9 mouse cellular contexts compared by ENCODE assay signal in the genomic region with DNA sequence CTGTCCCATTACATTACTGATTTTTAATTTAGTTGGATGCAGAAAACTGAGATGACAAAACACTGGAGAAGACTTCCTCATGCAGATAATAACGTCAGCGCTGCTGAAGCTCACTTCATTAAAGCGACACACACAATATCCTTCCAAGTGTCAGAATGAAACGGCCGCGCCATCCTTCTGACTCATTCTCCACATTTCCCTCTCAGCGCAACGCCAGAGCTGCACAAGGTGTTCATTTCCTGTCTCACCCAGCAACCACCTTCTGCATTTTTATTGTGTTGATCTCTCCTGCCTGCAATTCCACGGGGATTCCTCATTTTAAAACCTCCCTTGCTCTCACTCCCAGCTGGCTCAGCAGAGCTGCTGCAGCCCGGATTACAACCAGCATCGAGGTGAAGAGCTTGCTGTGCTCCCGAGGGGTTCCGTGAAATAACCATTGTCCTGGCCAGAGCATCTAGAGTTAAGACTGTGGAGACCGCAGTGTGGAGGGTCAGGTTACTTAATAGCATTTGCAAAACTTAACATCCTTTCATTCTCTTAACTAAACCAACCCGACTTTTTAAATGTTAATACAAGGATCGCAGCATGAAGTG.
DNase-seq lines count a peak whose midpoint lies in the region; ATAC-seq lines count a peak whose summit lies in the region.
"Had no signal": no experiment of that assay in that cellular context is flagged by ENCODE, and none has a peak within 500 bp of the region (broad histone marks: within the 10 kb centered on the region; RNA-seq: fewer than 3 reads in every experiment).

No protein-coding gene starts in this region.

- no peak overlapping the region for H3K27ac ChIP-seq in forebrain, embryonic 15.5 days (replicated peaks)
- H3K27ac ChIP-seq in neural tube, embryonic 14.5 days (ENCODE audit: low read depth, low read length) = no peak overlapping the region; the same call in 1 of the 2 replicates
- H3K27ac ChIP-seq: liver, embryonic 13.5 days had no signal

- peak overlapping the region; percentile 31 for H3K4me2 ChIP-seq in forebrain, embryonic 15.5 days (replicated peaks)
- peak overlapping the region; percentile 33; the same call in 1 of the 2 replicates for H3K4me2 ChIP-seq in neural tube, embryonic 14.5 days (ENCODE audit: low read depth, low read length)
- H3K4me2 ChIP-seq: liver, embryonic 13.5 days had no signal

- 7% methylated on average over 16 of the region's 16 CpGs for WGBS in forebrain, embryonic 15.5 days
- WGBS in neural tube, embryonic 14.5 days = 12% methylated on average over 16 of the region's 16 CpGs

- peak; percentile 19 for DNase-seq in layer of hippocampus, adult 11-12 months (ENCODE audit: low spot score)
- DNase-seq in layer of hippocampus, postnatal 10 days (ENCODE audit: low spot score in 2 of 2) = no peak
- DNase-seq in R1 (ENCODE audit: low read depth, low spot score) = peak; percentile 96
- no peak for DNase-seq in liver
- no peak for DNase-seq in lung, adult 18-20 months
- no peak for DNase-seq in lung, postnatal 4 days
- DNase-seq: liver, embryonic 13.5 days had no signal

- H3K9me3 ChIP-seq in forebrain, embryonic 15.5 days = no peaks in the 10 kb centered on the region
- H3K9me3 ChIP-seq in neural tube, embryonic 14.5 days (ENCODE audit: control insufficient read depth, low read length) = no peaks in the 10 kb centered on the region
- H3K9me3 ChIP-seq: liver, embryonic 13.5 days had no signal

- H3K4me3 ChIP-seq in forebrain, embryonic 15.5 days = no peak overlapping the region
- H3K4me3 ChIP-seq in neural tube, embryonic 14.5 days (ENCODE audit: low read depth, low read length) = no peak overlapping the region
- H3K4me3 ChIP-seq: liver, embryonic 13.5 days had no signal

- H3K27me3 ChIP-seq in forebrain, embryonic 15.5 days = no peaks in the 10 kb centered on the region
- H3K27me3 ChIP-seq in neural tube, embryonic 14.5 days (ENCODE audit: control insufficient read depth, insufficient read depth, low read length) = no peaks in the 10 kb centered on the region
- H3K27me3 ChIP-seq: liver, embryonic 13.5 days had no signal

- H3K36me3 ChIP-seq in forebrain, embryonic 15.5 days = no peaks in the 10 kb centered on the region
- H3K36me3 ChIP-seq in neural tube, embryonic 14.5 days (ENCODE audit: control insufficient read depth, insufficient read depth, low read length) = no peaks in the 10 kb centered on the region
- H3K36me3 ChIP-seq: liver, embryonic 13.5 days had no signal

- peaks cover 7% of the 10 kb centered on the region; the same call in 1 of the 2 replicates for H3K4me1 ChIP-seq in forebrain, embryonic 15.5 days
- H3K4me1 ChIP-seq in neural tube, embryonic 14.5 days (ENCODE audit: control insufficient read depth, insufficient read depth, low read length) = peaks cover 5% of the 10 kb centered on the region; the same call in 1 of the 2 replicates

- 0 out of 2 replicates have a peak overlapping the region, but pooled peaks have one; percentile 30 for H3K9ac ChIP-seq in forebrain, embryonic 15.5 days (replicated peaks)
- H3K9ac ChIP-seq in neural tube, embryonic 14.5 days (replicated peaks; ENCODE audit: low read depth, low read length) = no peak overlapping the region; the same call in 1 of the 2 replicates
- H3K9ac ChIP-seq: liver, embryonic 13.5 days had no signal

- no peak for ATAC-seq in forebrain, embryonic 15.5 days (replicated peaks)
- 0 out of 2 replicates have a peak, but pooled peaks have one; percentile 18 for ATAC-seq in neural tube, embryonic 14.5 days (ENCODE audit: low read depth)

Comparison
In these comparisons a context has a peak if more than half of its experiments do, and no peak if none do; other contexts are left out.
1. DNase-seq: peak in layer of hippocampus, adult 11-12 months (single experiment) and R1 (single experiment); none in layer of hippocampus, postnatal 10 days (0 of 2), liver (single experiment), lung, adult 18-20 months (0 of 2) and lung, postnatal 4 days (0 of 2).